Mouse (Mus musculus): ENCODE data around the gene Gm20518.

The Gm20518 gene

DNA sequence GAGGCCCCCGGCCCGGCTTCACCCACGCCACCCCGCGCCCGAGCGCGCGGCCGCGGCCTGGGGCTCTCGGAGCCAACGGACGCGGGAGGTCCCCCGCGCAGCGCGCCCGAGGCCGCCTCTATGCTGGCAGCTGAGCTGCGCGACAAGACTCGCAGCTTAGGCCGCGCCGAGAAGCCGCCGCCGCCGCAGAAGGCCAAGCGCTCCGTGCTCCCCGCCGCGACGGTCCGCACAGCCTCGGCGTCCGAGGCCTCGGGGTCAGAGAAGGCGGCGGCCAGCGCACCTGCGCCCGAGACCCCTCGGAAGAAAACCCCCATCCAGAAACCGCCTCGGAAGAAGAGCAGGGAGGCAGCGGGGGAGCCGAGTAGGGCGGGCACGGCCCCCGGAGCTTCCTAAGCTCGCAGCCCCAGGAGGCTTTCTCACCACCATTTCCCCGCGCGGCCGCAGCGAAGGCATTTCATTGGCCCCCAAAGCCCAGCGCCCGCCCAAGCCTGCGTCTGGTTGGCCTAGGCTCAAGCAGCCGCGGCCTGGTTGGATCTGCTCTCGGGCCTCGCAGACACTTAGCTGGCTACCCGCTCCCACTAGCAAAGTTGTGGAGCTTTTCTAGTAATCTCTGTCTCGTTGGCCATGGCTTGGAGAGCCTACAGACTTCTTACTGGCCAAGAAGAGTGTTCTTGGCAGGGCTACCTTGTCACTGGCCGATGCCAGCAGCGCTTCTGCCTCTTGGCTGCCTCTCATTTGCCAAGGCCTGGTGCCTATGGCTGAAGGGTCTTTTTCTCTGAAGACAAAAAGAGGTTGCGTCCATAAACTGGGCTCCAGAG, 84.1 kb downstream of the Gm20518 start:
- DNase-seq (ENCODE audit: low read depth, low spot score) = peak; percentile 96

DNA sequence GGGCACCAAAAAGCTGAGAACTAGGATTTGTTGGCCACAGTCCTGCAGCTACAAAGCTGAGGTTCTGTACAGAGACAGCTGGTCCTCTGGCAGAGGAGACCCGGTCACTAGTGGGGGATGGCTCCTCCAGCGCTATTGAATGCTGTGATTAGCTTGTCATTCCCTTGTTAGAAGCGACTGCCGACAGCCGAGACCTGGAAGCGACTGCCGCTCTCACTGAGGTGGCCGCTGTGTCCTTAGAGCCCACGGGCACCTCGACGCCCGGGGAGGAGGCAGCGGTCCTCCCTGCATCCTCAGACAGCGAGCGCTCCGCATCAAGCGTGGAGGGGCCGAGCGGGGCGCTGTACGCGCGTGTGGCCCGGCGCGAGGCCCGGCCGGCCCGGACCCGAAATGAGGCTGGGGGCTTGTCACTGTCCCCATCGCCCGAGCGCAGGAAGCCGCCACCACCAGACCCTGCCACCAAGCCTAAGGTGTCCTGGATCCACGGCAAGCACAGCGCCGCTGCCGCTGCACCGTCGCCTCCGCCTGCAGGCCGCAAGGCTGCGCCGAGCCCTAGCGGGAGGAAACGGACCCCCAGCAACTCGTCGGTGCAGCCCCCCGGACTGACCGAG, 84.8 kb downstream of the Gm20518 start:
- DNase-seq (ENCODE audit: low read depth, low spot score) = no peak

DNA sequence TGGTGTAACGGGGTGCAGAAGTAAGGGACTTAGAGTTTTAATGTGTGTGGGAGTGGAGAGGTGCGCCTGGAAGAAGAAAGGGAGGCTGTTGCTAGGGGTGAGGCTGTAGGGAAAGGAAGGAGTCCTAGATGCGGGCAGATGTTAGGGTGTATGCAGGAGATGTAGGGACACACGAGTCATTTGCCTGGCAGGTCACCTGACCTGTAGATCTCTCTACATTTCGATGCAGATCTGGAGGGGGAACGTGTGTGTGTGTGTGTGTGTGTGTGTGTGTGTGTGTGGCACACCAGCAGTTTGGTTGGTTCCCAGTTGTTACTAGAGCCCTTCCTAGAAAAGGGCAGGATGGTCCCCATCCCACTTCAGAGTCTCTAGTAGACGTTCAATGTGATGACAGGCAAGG, 86.5 kb downstream of the Gm20518 start:
- DNase-seq (ENCODE audit: low read depth, low spot score) = no peak

DNA sequence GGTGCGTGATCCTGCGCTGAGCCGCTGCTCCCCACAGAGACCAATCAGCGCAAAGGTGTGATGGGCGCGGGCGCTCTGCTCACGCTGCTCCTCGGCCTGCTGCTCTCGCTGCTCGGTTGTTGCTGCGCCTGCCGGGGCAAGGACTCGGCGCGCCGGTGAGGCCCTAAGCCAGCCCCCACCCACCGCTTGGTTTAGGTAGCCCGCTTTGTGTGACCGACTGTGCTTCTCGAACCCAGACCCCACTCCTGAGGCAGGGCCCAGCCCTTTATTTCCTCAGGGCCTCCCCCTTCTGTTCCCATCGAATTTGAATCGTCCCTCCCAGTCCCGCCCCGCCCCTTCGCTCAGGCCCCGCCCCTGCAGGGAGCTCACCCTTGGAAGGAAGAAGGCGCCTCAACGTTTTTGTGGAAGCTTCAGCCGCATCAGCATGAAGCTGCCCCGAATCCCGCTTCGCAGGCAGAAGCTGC, 87.0 kb downstream of the Gm20518 start:
- peak; percentile 86 for DNase-seq (ENCODE audit: low read depth, low spot score)

DNA sequence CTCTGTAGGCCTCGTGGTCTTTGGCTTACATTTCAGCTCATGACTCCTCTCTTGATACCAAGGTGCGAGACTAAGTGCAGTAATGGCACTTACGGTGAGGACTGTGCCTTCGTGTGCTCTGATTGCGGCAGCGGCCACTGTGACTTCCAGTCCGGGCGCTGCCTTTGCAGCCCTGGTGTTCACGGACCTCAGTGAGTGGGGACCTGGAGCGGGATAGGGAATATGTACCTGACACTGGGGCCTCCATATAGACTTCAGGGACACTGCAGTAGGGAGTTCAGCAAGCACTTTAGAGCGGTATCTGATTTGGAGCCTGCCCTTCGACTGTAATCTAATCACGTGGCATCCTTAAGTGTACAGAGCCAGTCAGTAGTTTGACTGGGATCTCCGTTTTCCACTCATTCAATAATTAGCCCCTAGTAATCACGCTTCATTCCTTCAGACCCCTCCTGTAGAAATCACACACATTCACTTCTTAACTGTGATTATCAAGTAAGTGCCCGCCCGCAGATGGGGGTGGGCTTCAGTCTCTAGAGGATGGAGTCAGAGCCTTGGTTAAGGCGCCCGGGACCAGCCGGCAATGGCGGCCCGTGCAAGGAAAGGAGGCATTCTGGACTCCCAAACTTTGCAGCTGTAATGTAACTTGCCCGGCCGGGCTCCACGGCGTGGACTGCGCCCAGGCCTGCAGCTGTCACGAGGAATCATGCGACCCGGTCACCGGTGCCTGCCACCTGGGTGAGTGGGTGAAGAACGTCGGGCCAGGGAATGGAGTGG, 87.6 kb downstream of the Gm20518 start:
- peak; percentile 34 for DNase-seq (ENCODE audit: low read depth, low spot score)

DNA sequence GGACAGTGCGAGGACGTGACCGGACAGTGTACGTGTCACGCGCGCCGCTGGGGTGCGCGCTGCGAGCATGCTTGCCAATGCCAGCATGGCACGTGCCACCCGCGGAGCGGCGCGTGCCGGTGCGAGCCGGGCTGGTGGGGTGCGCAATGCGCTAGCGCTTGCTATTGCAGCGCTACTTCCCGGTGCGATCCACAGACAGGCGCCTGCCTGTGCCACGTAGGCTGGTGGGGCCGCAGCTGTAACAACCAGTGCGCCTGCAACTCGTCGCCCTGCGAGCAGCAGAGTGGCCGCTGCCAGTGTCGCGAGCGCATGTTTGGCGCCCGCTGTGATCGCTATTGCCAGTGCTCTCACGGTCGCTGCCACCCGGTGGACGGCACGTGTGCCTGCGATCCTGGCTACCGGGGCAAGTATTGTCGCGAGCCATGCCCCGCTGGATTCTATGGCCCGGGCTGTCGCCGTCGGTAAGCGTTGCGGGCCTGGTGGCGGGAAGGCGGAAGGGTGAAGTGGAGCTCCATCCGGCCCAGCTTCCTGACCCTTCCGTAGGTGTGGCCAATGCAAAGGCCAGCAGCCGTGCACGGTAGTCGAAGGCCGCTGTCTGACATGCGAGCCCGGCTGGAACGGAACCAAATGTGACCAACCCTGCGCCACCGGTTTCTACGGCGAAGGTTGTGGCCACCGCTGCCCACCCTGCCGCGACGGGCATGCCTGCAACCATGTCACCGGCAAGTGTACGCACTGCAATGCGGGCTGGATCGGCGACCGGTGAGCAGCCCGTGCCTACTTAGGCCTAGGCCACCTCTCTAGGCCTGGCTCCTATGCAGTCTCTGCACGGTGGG, 88.4 kb downstream of the Gm20518 start:
- peak; percentile 60 for DNase-seq (ENCODE audit: low read depth, low spot score)

DNA sequence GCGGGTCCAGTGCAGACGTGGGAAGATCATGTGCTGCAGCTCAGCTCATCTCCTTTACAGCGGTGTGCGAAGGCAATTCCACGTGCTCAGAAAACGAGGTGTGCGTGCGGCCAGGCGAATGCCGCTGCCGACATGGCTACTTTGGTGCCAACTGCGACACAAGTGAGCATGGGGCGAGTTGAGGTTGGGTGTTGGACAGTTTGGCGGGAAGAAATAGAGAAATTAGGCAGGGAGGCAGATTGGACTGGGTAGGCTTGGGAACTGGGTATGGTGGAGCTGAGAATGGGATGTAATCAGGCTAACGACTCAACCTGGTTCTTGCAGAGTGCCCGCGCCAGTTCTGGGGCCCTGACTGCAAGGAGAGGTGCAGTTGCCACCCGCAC, 89.0 kb downstream of the Gm20518 start:
- no peak for DNase-seq (ENCODE audit: low read depth, low spot score)

DNA sequence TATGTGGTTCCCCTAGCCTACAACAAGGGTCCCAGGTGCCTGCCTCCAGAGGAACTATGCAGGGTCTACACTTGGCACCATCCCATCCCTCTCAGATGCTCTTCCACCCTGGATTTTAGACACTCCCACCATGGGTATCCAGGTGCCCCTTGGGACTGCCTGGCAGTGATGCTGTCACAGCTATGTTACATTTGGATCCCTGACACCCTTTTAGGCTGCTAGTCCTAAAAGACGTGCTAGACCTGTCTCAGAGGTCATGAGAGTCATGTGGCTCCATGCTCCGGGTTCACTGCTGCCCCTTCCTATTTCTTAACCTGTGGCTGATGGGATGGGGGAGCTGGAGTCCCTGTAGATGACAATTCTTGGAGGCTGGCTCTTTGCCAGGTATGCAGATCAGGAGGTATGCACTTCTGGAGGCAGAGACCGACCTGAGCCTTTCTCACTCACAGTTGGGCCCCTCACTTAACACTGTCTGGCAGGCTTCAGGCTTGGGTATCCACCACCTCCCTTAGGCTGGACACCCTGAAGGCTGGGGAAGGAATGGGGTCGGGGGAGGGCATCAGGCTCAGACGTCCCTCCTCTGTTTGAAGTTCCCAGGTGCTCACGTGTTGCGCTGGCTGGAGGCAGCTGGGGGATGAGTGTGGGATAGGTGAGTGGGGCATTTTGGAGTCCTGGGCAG, 89.6 kb downstream of the Gm20518 start:
- DNase-seq (ENCODE audit: low read depth, low spot score) = peak; percentile 21

DNA sequence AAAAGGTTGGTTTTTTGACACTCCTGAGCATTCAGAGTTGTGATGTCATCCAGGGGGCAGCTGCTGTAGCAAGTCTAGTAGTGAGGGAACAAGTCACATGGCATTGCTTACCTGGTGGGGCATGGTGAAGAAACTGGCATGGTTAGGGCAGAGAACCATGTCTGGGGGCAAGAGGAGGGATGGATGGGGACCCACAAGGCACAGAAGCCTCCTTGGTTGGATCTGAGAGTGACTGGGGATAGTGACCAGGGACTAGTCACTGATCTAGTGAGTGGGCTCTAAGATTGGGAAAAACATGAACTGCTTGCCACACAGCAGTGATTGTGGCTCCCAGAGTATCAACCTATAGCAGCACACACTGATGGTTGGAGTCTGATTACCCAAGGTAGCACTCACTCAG, 91.9 kb downstream of the Gm20518 start:
- no peak for DNase-seq (ENCODE audit: low read depth, low spot score)

DNA sequence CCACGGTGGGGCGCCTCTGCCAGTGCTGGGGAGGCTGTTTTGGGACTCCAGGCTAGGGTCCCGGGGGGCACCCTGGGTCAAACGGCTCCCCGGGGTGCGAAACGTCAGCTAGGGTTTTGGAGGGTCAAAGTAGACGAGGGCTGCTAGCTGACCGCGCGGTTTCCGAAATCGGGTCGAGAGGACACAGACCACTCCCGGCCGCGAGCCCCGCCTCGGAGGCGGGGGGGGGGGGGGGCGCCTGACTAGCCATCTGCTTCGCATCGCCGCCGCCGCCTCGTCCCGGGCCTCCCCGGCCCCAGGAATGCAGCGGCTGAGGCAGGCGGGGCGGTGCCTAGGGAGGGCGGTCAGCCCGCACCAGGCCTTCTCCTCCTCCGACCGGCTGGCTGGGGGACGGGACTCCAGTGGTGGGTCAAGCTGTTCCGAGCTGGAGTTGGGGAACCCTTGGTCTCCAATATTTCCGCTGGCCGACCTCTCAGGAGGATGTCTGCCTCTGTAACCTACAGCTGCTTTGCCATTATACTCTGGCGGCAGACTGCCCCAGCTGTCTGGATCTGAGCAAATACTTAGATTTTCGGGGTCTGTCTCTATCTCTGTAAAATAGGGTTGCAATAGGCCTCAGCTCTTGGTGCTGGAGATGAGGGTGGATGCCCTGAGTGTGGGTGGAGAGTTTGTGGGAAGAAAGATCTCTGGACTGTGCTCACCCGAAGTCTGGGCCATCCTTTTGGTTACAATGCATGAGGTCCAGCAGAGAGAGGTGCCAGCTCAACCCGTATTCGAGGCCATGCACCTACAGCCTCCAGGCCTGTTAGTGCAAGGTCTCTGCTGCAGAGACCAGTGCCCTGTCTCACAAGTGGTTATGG, 92.9 kb downstream of the Gm20518 start:
- DNase-seq (ENCODE audit: low read depth, low spot score) = peak; percentile 20

DNA sequence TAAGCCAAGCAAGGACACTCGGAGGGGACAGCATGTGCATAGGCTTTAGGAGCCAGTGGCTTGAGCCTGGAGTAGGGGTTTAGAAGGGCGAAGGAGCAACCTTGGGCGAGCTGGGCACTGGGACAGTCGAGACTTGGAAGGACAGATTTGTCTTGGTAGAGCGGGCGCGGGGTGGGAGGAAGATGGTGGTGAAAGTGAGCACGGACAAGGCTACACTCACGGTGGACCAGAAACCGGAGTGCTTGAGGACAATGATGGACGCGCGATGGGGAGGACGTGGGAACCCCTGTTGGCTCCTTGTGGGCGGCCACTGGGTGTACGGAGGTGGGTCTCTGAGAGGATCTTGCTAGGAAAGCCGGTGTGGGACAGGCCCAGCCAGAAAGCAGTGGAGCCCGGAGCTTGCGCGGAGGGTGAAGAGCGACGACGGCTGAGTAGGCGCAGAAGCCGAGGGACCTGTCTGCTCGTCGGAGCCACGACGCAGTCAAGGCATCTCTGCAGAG, 93.6 kb downstream of the Gm20518 start:
- DNase-seq (ENCODE audit: low read depth, low spot score) = peak; percentile 57

DNA sequence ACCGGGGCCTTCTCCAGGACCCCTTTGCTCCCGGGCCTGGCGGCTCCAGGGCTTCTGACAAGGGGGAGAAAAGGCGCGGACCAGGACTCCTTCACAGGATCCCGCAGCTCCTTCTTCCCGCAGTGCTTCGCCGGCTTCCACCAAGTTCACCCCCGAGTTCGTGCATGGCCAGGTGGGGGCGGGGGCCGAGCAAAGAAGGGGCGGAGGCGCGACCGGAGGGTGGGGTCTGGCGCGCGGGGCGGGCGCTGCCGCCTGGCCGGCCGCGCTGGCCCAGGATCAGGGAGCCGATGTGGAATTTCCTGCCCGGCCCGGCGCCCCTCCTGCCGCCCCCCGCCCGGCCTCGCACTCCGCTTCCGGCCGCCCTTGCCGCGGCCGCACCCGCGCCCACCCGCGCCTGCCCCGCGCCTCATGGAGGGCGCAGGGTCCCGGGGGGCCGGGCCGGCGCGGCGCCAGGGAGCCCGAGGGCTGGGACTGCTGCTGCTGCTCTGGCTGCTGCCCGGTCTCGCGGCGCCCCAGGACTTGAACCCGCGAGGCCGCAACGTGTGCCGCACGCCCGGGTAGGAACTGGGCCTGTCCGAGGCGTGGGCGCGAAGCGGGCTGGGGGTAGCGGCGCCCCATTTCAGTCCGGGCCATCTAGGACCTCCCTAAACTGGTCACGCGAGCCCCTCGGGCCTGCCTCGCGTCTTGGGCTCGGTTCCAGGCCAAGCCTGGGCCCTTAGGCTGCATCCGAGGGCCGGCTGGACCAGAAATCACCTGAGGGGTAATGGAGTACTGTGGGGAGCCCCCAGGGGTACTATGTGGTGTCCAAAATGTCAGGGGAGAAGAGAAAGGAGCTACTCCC, 94.3 kb downstream of the Gm20518 start, which contains the start of gene Scarf2:
Gene Scarf2, plus strand, starts transcription at position 312 of the 841 bp plus-strand sequence.
- DNase-seq (ENCODE audit: low read depth, low spot score) = peak; percentile 46

DNA sequence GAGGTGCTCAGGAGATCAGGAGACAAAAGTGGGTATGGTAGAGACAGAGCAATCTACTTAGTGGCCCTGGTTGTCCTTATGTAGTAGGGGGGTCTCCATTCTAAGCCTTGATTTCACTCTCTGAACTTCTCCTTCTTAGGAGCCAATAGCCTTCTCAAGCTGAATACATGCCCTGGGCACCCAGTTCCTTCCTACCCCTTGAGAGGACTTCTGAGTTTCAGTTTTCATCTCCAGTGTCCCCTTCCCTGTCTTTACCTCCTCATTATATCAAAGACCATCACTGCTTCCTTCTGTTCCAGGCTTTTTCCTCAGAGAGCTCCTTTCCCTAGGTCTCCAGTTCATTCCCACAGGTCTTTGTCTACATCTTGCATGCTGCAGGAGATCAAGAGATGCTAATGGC, 95.0 kb downstream of the Gm20518 start:
- no peak for DNase-seq (ENCODE audit: low read depth, low spot score)

DNA sequence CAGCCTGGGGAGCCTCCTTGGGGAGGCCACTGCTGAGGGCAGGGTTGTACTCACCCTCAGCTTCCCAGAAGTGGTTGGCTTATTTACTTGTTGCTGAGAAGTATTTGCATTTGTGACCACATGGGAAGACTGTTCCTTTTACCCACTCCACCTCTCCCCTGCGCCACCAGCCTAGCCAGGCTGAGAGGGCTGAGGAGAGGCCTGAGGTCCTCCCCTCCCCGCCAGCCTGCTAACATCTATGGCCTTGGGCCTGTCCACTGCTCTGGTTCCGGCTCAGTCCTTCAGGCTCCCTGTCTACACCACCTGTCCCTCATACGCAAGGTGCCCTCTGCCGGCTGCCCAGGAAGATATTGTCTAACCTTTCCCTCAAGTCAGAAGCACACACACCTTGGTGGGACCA, 95.8 kb downstream of the Gm20518 start:
- DNase-seq (ENCODE audit: low read depth, low spot score) = no peak

DNA sequence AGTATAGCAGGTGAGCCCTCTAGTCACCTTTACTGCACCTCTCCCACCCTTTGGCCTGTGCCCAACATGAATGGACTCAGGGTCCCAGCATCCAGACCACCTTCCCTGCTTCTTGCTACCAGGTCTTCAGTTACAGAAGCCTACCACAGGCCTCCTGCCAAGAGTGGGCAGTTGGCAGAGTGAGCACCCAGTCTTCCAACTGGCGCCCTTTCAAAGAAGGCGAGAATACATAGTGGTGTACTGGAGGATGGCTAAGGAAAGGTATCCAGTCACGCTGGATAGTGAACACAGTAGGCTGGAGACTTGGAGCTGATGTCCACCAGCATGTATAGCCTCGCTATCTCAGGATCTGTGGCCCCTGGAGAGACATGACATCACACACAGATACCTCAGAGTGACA, 97.4 kb downstream of the Gm20518 start:
- DNase-seq (ENCODE audit: low read depth, low spot score) = no peak

DNA sequence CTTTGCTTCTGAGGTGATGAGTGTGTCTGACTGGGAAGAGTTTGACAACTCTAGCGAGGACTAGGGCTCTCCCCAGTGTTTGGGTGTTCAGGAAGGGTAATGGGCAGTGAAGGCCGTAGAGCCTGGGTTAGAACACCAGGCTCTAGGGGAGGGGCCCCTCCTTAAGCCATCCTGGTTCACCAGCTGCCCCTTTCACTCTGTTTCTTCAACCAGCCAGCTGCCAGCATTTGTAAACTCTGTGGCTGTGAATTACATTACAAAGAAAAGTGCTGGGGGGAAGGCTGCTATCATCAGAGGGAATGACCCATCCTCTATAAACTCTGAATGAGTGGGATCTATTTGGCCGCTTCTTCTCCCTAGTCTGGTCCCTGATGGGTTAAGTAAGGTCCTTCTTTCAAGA, 98.7 kb downstream of the Gm20518 start:
- no peak for DNase-seq (ENCODE audit: low read depth, low spot score)

DNA sequence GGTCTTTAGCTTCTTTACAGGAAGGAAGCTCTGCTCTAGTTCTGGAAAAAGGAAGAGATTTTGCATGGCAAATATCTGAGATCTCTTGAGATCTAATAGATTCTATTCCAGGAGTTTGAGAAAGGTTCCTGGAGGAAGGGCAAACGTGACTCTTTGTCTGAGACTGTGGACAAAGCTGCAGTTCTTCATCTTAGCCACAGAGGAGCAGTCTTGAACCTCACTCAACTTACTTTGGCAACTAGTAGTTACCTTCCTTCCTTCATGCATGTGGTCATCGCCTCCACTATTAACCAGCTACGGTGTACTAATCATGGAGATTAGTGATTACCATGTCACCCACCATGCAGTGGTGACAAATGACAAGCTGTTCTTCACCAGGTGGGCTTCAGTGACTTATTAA, 106.1 kb downstream of the Gm20518 start:
- DNase-seq (ENCODE audit: low read depth, low spot score) = no peak

All from ZHBTc4 (cell line).